Mouse (Mus musculus) embryonic fibroblast, embryonic 13.5 days (primary cell): ENCODE results near the gene Soat2.

Experiments
- CTCF ChIP-seq: IDR thresholded peaks from 2 replicates; pipeline ENCODE4 v1.5.1; 2011; ENCODE audit warnings: mild to moderate bottlenecking, control low read depth, low read length, moderate library complexity, borderline replicate concordance; ENCODE audit not compliant: insufficient read depth
- POLR2A ChIP-seq: IDR thresholded peaks from 2 replicates; pipeline ENCODE4 v1.6.1; 2011; ENCODE audit warnings: low read depth, mild to moderate bottlenecking, control low read depth, low read length, moderate library complexity

DNA sequence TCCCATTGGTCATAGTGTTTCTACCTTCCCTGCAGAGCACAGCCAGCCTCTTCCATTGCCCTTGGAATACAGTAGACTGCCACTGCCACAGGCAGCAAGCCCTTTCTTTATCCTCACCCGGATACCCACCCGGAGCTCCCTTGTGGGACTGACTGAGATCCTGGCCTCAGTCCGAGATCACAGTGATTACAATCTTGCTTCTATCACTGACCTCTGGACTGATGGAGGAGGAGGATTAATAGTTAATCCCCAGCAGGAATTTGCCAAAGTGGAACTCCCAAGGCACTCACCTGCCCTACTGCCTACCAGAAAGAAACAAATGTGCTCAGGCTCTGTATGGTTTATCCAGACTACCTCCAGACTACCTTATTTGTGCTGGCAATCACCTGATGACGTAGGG, 765 bp upstream of the Soat2 start:
- no peak for TF ChIP-seq POLR2A
- TF ChIP-seq CTCF, result no peak
